Mouse (Mus musculus) neural tube, embryonic 14.5 days (tissue): ENCODE results near the gene Cpsf4. TPM values are rescaled to one million over a fixed set of nuclear protein-coding genes. Genes with fewer than 3 reads are reported as not detected.

Experiments used
- ATAC-seq: fragments of 200-750 bp; cut with Nextera tagmentation; 2 replicates; pipeline ENCODE4 v1.8.0; 2017; ENCODE audit warnings: low read depth, mild to moderate bottlenecking, moderate TSS enrichment, moderate library complexity
- H3K27ac ChIP-seq: fragments of 300-500 bp; sonication (generic); 2 replicates; pipeline ENCODE4 v1.5.1; 2014; ENCODE audit warnings: low read depth, mild to moderate bottlenecking, control low read depth, low read length, moderate library complexity, mixed read lengths
- H3K27me3 ChIP-seq: fragments of 300-500 bp; sonication (generic); 2 replicates; pipeline ENCODE4 v1.6.1; 2014; ENCODE audit warnings: low read length; ENCODE audit not compliant: control insufficient read depth, insufficient read depth
- H3K36me3 ChIP-seq: fragments of 300-500 bp; sonication (generic); 2 replicates; pipeline ENCODE4 v1.6.1; 2014; ENCODE audit warnings: low read length, mixed read lengths; ENCODE audit not compliant: control insufficient read depth, insufficient read depth
- H3K4me1 ChIP-seq: fragments of 300-500 bp; sonication (generic); 2 replicates; pipeline ENCODE4 v1.6.1; 2014; ENCODE audit warnings: low read length; ENCODE audit not compliant: control insufficient read depth, insufficient read depth
- H3K4me2 ChIP-seq: fragments of 300-500 bp; sonication (generic); 2 replicates; pipeline ENCODE4 v1.6.1; 2014; ENCODE audit warnings: mild to moderate bottlenecking, low read depth, low read length, control low read depth
- H3K4me3 ChIP-seq: fragments of 300-500 bp; sonication (generic); 2 replicates; pipeline ENCODE4 v1.5.1; 2014; ENCODE audit warnings: low read depth, low read length, control low read depth, mixed read lengths
- H3K9ac ChIP-seq: fragments of 300-500 bp; sonication (generic); replicated peaks from 2 replicates; pipeline ENCODE4 v1.6.1; 2014; ENCODE audit warnings: low read depth, mild to moderate bottlenecking, control low read depth, low read length, mixed read lengths
- H3K9me3 ChIP-seq: fragments of 300-500 bp; sonication (generic); 2 replicates; pipeline ENCODE4 v1.6.1; 2016; ENCODE audit warnings: low read length; ENCODE audit not compliant: control insufficient read depth
- whole genome bisulfite sequencing: fragments of 180-500 bp; shearing (Covaris S2); extraction: QIAGEN DNeasy Blood & Tissue Kit; methylation state at CpG from one replicate; pipeline ENCODE4 v1.1.7; 2014; 5-methylcytosine and 5-hydroxymethylcytosine counted together
- polyA plus RNA-seq: library from polyadenylated mRNA; unstranded; fragments of >200 nt; fragmentation: Nextera tagmentation; extraction: Ambion mirVana; gene quantifications from 2 replicates; pipeline ENCODE4 v1.2.1, GENCODE M21; 2014

The Cpsf4 gene
- polyA plus RNA-seq, 1 experiment from 2014 or later, result 31.3 TPM

DNA sequence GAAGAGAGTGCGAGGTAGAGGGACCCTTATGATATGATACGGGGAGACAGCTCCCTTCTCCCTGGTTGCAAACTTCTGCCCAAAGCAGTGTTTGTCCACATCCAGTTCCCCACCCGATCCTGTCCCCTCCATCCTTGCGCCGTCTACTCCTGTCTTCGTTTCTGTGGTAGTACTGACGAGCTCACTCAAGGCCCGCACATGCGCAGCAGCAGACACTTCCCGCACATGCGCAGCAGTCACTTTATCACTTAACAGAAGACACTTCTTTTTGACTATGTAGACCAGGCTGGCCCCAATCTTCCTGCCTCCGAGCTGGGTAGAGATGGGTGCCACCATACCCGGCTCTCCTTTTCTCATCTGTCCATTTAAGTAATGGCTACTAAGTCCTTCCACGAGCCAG lies 5.7 kb upstream of the Cpsf4 start:
- peaks cover 64% of the 10 kb centered on the region for H3K36me3 ChIP-seq
- H3K4me2 ChIP-seq, result no peak overlapping the region
- ATAC-seq, result no peak
- H3K9me3 ChIP-seq, result no peaks in the 10 kb centered on the region
- no peak overlapping the region for H3K27ac ChIP-seq
- H3K4me3 ChIP-seq, result no peak overlapping the region
- 96% methylated on average over 14 of the region's 14 CpGs for WGBS
- no peaks in the 10 kb centered on the region for H3K27me3 ChIP-seq
- H3K4me1 ChIP-seq, result peaks cover 7% of the 10 kb centered on the region
- H3K9ac ChIP-seq, result no peak overlapping the region

GRCm38 (mm10) chr5:145164710-145165109 lies 2.3 kb upstream of the Cpsf4 start:
- ATAC-seq, result no peak
- H3K27ac ChIP-seq, result no peak overlapping the region
- WGBS, result 80% methylated on average over 3 of the region's 3 CpGs
- no peak overlapping the region for H3K9ac ChIP-seq
- peaks cover 43% of the 10 kb centered on the region; the same call in 1 of the 2 replicates for H3K36me3 ChIP-seq
- no peaks in the 10 kb centered on the region for H3K9me3 ChIP-seq
- H3K4me3 ChIP-seq, result no peak overlapping the region
- peaks cover 22% of the 10 kb centered on the region for H3K4me1 ChIP-seq
- no peaks in the 10 kb centered on the region; the same call in 1 of the 2 replicates for H3K27me3 ChIP-seq
- H3K4me2 ChIP-seq, result no peak overlapping the region

DNA sequence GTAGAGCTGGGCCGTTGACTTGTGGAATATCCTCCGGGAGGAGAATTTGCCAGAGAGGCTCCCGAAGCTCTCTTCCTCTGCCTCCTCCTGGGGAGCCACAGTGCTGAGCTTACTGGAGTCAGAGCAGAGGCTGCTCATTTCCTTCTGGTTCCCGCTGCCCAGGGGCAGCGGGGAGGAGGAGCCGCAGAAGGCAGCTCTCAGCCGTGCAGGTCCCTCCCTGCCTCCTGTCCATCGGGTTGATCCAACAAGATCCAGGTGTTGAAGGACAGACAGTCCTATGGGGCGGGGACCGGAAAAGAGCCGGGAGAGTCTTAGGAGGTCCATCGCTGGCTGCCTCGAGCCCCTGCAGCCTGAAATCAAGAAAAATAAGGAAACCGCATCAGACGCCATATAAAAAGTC lies 1.8 kb upstream of the Cpsf4 start:
- Histone ChIP-seq H3K4me3 (no peak overlapping the region), H3K9me3 (no peaks in the 10 kb centered on the region), H3K4me2 (no peak overlapping the region), H3K4me1 (peaks cover 22% of the 10 kb centered on the region), H3K27me3 (no peaks in the 10 kb centered on the region; the same call in 1 of the 2 replicates), H3K27ac (no peak overlapping the region), H3K36me3 (peaks cover 38% of the 10 kb centered on the region; the same call in 1 of the 2 replicates), H3K9ac (no peak overlapping the region)
- WGBS, result 92% methylated on average over 15 of the region's 15 CpGs
- no peak for ATAC-seq

DNA sequence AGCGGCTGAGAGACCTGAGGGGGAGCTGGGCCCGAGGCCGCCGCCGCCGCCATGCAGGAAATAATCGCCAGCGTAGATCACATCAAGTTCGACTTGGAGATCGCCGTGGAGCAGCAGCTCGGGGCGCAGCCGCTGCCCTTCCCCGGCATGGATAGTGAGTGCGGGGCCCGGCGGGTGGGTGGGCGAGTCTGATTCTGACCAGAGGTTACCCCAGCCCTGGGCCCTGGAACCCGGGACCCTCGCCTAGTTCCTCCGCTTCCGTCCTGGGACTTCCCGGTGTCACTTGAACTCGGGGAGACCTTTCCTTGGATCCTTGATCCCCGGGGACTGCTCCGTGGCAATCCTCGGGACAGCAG lies 271 bp downstream of the Cpsf4 start:
- Histone ChIP-seq H3K4me2 (peak overlapping the region; percentile 94), H3K9ac (peak overlapping the region; percentile 90), H3K27me3 (no peaks in the 10 kb centered on the region; the same call in 1 of the 2 replicates), H3K4me1 (peaks cover 22% of the 10 kb centered on the region), H3K27ac (0 out of 2 replicates have a peak overlapping the region, but pooled peaks have one; percentile 28), H3K4me3 (peak overlapping the region; percentile 87), H3K9me3 (no peaks in the 10 kb centered on the region), H3K36me3 (peaks cover 33% of the 10 kb centered on the region)
- peak; percentile 61 for ATAC-seq
- 0% methylated on average over 28 of the region's 28 CpGs for WGBS

- no peak overlapping the region for H3K9ac ChIP-seq
Observed at GRCm38 (mm10) chr5:145178461-145178980, 11.5 kb downstream of the Cpsf4 start.

DNA sequence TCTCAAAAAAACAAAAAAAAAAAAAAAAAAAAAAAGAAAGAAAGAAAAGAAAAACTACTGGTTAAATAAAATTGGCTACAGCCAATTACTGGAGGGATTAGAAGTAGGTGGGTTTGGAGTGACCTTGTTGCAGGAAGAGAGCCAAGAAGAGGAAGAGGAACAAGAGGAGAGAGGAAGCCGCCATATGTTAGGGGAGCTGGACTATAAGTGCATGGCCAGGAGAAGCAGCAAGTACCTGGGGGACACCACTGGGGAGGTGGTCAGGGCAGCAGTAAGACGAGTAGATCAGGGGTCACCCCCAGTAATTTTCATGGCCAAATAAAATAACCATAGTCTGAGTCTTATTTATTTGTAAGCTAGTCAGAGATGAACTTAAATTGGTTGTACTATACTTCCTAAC lies 18.2 kb downstream of the Cpsf4 start:
- H3K36me3 ChIP-seq, result peaks cover 57% of the 10 kb centered on the region
- 90% methylated on average over 2 of the region's 2 CpGs for WGBS

More at GRCm38 (mm10) chr5:145178461-145178980, 11.5 kb downstream of the Cpsf4 start:
- Histone ChIP-seq H3K27me3 (no peaks in the 10 kb centered on the region), H3K27ac (no peak overlapping the region), H3K4me2 (no peak overlapping the region), H3K4me1 (no peaks in the 10 kb centered on the region), H3K36me3 (peaks cover 73% of the 10 kb centered on the region), H3K4me3 (no peak overlapping the region), H3K9me3 (no peaks in the 10 kb centered on the region)
- ATAC-seq, result no peak
- 89% methylated on average over 18 of the region's 18 CpGs for WGBS

GRCm38 (mm10) chr5:145189416-145189815 lies 22.4 kb downstream of the Cpsf4 start:
- H3K27ac ChIP-seq, result no peak overlapping the region
- H3K4me2 ChIP-seq, result no peak overlapping the region
- H3K4me1 ChIP-seq, result peaks cover 13% of the 10 kb centered on the region; the same call in 1 of the 2 replicates
- H3K9ac ChIP-seq, result no peak overlapping the region
- no peaks in the 10 kb centered on the region for H3K27me3 ChIP-seq
- 97% methylated on average over 6 of the region's 6 CpGs for WGBS
- H3K4me3 ChIP-seq, result no peak overlapping the region
- H3K9me3 ChIP-seq, result no peaks in the 10 kb centered on the region
- H3K36me3 ChIP-seq, result peaks cover 28% of the 10 kb centered on the region
- no peak for ATAC-seq

More for the DNA sequence above, 18.2 kb downstream of the Cpsf4 start:
- H3K9ac ChIP-seq, result no peak overlapping the region
- H3K27me3 ChIP-seq, result no peaks in the 10 kb centered on the region
- no peak overlapping the region for H3K4me2 ChIP-seq
- no peak overlapping the region for H3K27ac ChIP-seq
- H3K9me3 ChIP-seq, result no peaks in the 10 kb centered on the region
- ATAC-seq, result no peak
- H3K4me1 ChIP-seq, result peaks cover 5% of the 10 kb centered on the region; the same call in 1 of the 2 replicates
- H3K4me3 ChIP-seq, result no peak overlapping the region

DNA sequence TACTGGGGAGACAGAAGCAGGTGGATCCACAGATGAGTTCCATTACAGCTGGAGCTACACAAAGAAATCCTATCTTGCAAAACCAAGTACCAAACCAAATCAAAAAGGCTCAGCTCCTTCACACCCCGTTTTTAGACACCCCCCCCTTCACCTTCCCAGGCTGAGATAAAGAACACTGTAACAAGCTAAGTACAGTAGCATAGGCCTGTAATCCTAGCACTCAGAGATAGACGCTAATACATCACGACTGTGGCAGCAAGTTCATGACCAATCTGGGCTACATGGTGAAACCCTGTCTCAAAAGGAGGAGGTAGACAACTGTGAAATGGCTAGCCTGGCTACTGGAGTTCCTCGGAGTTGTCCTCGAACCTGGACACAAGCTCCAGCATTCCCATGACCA lies 23.4 kb downstream of the Cpsf4 start:
- Histone ChIP-seq H3K4me1 (peaks cover 13% of the 10 kb centered on the region; the same call in 1 of the 2 replicates), H3K27ac (no peak overlapping the region), H3K9me3 (no peaks in the 10 kb centered on the region), H3K36me3 (peaks cover 30% of the 10 kb centered on the region), H3K4me3 (peak overlapping the region; percentile 69), H3K4me2 (peak overlapping the region; percentile 94), H3K27me3 (no peaks in the 10 kb centered on the region), H3K9ac (peak overlapping the region; percentile 80)
- ATAC-seq, result no peak
- WGBS, result 62% methylated on average over 5 of the region's 5 CpGs

DNA sequence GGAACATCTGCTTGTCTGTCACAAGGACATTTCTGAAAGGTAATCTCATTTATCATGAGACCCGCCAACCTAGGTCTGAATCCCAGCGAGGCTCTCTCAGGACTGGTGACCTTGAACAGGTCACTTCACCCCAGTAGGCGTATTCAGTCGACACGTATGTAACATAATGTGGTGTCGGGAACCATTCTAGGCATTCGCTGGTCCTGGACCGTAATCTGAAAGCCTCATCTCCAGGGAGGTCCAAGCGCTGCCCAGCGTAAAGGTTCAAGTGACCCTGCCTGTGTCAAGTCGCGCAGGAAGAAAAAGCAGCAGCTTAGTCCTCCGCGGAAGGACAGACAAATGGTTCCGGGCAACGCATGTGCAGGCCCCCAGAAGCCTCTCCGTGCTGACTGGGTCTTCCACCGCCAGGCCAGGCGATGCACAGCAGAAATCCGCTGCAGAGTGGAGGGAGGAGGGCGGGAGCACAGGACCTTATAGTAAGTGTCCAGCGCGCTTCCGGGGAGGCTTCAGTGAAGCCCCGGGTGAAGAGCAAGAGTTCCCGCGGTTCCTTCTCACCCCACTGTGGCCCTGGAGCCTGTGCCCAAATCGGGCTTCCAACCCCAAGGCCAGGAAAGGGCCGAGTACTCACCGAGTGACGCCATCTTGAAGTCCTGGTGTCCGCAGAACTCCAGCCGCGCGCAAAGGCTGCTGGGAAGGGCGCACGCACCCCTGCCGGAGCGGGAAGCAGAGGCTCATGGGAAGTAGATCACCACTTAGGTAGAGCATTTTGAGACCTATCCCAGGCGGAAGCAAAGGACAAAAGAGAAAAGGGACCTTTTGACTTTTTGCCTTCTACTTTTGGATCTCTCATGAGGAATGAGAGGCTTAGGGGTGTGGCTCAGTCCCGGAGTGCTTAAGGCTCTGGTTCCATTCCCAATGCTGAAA lies 24.1 kb downstream of the Cpsf4 start:
- peak; percentile 90 for ATAC-seq
- H3K4me3 ChIP-seq, result peak overlapping the region; percentile 69
- H3K27me3 ChIP-seq, result no peaks in the 10 kb centered on the region
- no peaks in the 10 kb centered on the region for H3K9me3 ChIP-seq
- H3K4me2 ChIP-seq, result peak overlapping the region; percentile 94
- peaks cover 27% of the 10 kb centered on the region for H3K36me3 ChIP-seq
- peak overlapping the region; percentile 80 for H3K9ac ChIP-seq
- peak overlapping the region; percentile 80 for H3K27ac ChIP-seq
- H3K4me1 ChIP-seq, result peaks cover 13% of the 10 kb centered on the region; the same call in 1 of the 2 replicates
- WGBS, result under 1% methylated on average over 41 of the region's 41 CpGs
